Mouse (Mus musculus) CH12.LX (cell line): Measurements from ENCODE around the gene Dnase1l2.

Experiments used
- CTCF ChIP-seq, 2 experiments: IDR thresholded peaks in 1 of 2; conservative IDR thresholded peaks in 1 of 2; 2 replicates each; pipeline ENCODE4 v1.5.1; 2011 to 2012; ENCODE audit warnings: low read depth in 2 of 2, low read length in 2 of 2, improper control_type of control experiment in 1 of 2, inconsistent platforms in 1 of 2, mild to moderate bottlenecking in 1 of 2, moderate library complexity in 1 of 2
- EP300 ChIP-seq: IDR thresholded peaks from 2 replicates; pipeline ENCODE4 v1.6.1; 2011; ENCODE audit warnings: low read length, improper control_type of control experiment
- ETS1 ChIP-seq: conservative IDR thresholded peaks from 2 replicates; pipeline ENCODE4 v1.6.1; 2012; ENCODE audit warnings: low read depth, mild to moderate bottlenecking, inconsistent platforms, low read length, improper control_type of control experiment, moderate library complexity
- KAT2A ChIP-seq: IDR thresholded peaks from 2 replicates; pipeline ENCODE4 v1.6.1; 2012; ENCODE audit warnings: low read length, improper control_type of control experiment, inconsistent platforms; ENCODE audit not compliant: insufficient replicate concordance
- MAX ChIP-seq: IDR thresholded peaks from 2 replicates; pipeline ENCODE4 v1.6.1; 2011; ENCODE audit warnings: low read length, improper control_type of control experiment
- MEF2A ChIP-seq: IDR thresholded peaks from 2 replicates; pipeline ENCODE4 v1.6.1; 2014; ENCODE audit warnings: low read depth, mild to moderate bottlenecking, inconsistent platforms, low read length, improper control_type of control experiment, borderline replicate concordance
- POLR2A ChIP-seq: IDR thresholded peaks from 2 replicates; pipeline ENCODE4 v1.6.1; 2011; ENCODE audit warnings: low read depth, mild to moderate bottlenecking, improper control_type of control experiment, low read length
- SIN3A ChIP-seq: IDR thresholded peaks from 2 replicates; pipeline ENCODE4 v1.6.1; 2012; ENCODE audit warnings: low read length, improper control_type of control experiment, inconsistent platforms
- USF2 ChIP-seq: conservative IDR thresholded peaks from 2 replicates; pipeline ENCODE4 v1.6.1; 2011; ENCODE audit warnings: low read depth, low read length, improper control_type of control experiment
- ZMIZ1 ChIP-seq: IDR thresholded peaks from 2 replicates; pipeline ENCODE4 v1.6.1; 2012; ENCODE audit warnings: low read depth, mild to moderate bottlenecking, inconsistent platforms, low read length, improper control_type of control experiment
- ZNF384 ChIP-seq: IDR thresholded peaks from 2 replicates; pipeline ENCODE4 v1.6.1; 2012; ENCODE audit warnings: low read depth, low read length, improper control_type of control experiment, inconsistent platforms

GRCm38 (mm10) chr17:24453372-24453771, 10.5 kb upstream of the Dnase1l2 start:
- no peak for TF ChIP-seq CTCF (conservative IDR thresholded peaks at IDR 0.05 in 1 of 2, IDR thresholded peaks at IDR 0.05 in 1 of 2; ENCODE audit: low read depth in 2 of 2, low read length in 2 of 2)
- no peak for TF ChIP-seq KAT2A
- TF ChIP-seq ZNF384: no peak
- no peak for TF ChIP-seq MAX
- no peak for TF ChIP-seq POLR2A
- no peak for TF ChIP-seq SIN3A
- no peak for TF ChIP-seq USF2
- no peak for TF ChIP-seq MEF2A
- TF ChIP-seq ETS1: no peak
- TF ChIP-seq ZMIZ1: no peak
- TF ChIP-seq EP300: no peak
